8 mouse cellular contexts compared by ENCODE assay signal in genomic region chr11:116592428-116592827, GRCm38 (mm10). TPM values are rescaled to one million over a fixed set of nuclear protein-coding genes. Genes with fewer than 3 reads are reported as not detected.
DNase-seq lines count a peak whose midpoint lies in the region; ATAC-seq lines count a peak whose summit lies in the region.

No protein-coding gene starts in this region.

- H3K36me3 ChIP-seq in hindbrain, embryonic 10.5 days, result no peaks in the 10 kb centered on the region
- no peaks in the 10 kb centered on the region for H3K36me3 ChIP-seq in lung, embryonic 15.5 days

- H3K9ac ChIP-seq in lung, embryonic 15.5 days, result no peak overlapping the region

- H3K4me1 ChIP-seq in hindbrain, embryonic 10.5 days (replicated peaks), result peaks cover 14% of the 10 kb centered on the region
- 0 out of 2 replicates have a peak, but pooled peaks cover 7% of the 10 kb centered on the region for H3K4me1 ChIP-seq in lung, embryonic 15.5 days

- peak overlapping the region; percentile 77 for H3K27ac ChIP-seq in hindbrain, embryonic 10.5 days
- no peak overlapping the region for H3K27ac ChIP-seq in lung, embryonic 15.5 days

- H3K4me2 ChIP-seq in lung, embryonic 15.5 days, result no peak overlapping the region

- ATAC-seq in frontal cortex, adult (ENCODE audit: low TSS enrichment), result peak; percentile 88
- peak; percentile 38 for ATAC-seq in lung, embryonic 15.5 days (ENCODE audit: borderline replicate concordance, extremely low read depth, low FRiP score, low TSS enrichment)

- no peaks in the 10 kb centered on the region for H3K9me3 ChIP-seq in hindbrain, embryonic 10.5 days
- no peaks in the 10 kb centered on the region for H3K9me3 ChIP-seq in lung, embryonic 15.5 days

- H3K4me3 ChIP-seq in hindbrain, embryonic 10.5 days, result no peak overlapping the region
- H3K4me3 ChIP-seq in lung, embryonic 15.5 days, result no peak overlapping the region

- H3K27me3 ChIP-seq in hindbrain, embryonic 10.5 days (ENCODE audit: insufficient read depth, poor library complexity, severe bottlenecking), result peaks cover 14% of the 10 kb centered on the region
- H3K27me3 ChIP-seq in lung, embryonic 15.5 days, result no peaks in the 10 kb centered on the region

- DNase-seq in MEL-GATA-1-ER (ENCODE audit: extremely low read depth, low read depth), result peak; percentile 78
- DNase-seq in cerebellum, adult 8-10 months, result peak; percentile 100
- DNase-seq in hindbrain, embryonic 10.5 days (ENCODE audit: low spot score), result peak; percentile 94
- peak; percentile 99 for DNase-seq in layer of hippocampus, adult 9-10 months (ENCODE audit: low spot score)
- peak; percentile 99 for DNase-seq in ovary, postnatal 14 days (ENCODE audit: low spot score)
- DNase-seq in thymus, postnatal 10 days (ENCODE audit: low spot score in 2 of 2), result peak; percentile 77 to 91

RNA-seq across cellular contexts. Expression of gene Aanat, which starts 6.2 kb away (rescaled TPM):
- polyA plus RNA-seq in hindbrain, embryonic 10.5 days (2016; fragmentation: Nextera tagmentation; extraction: Ambion mirVana), result not detected in 2 replicates
- polyA plus RNA-seq in lung, embryonic 15.5 days (2015; fragmentation: Nextera tagmentation; extraction: Ambion mirVana), result not detected in 2 replicates

RNA-seq across cellular contexts. Expression of gene Ube2o, which starts 11.2 kb away (rescaled TPM):
- 8.9 and 10.8 TPM in 2 replicates for polyA plus RNA-seq in hindbrain, embryonic 10.5 days (2016; fragmentation: Nextera tagmentation; extraction: Ambion mirVana)
- 12.6 and 14.8 TPM in 2 replicates for polyA plus RNA-seq in lung, embryonic 15.5 days (2015; fragmentation: Nextera tagmentation; extraction: Ambion mirVana)

RNA-seq across cellular contexts. Expression of gene Rhbdf2, which starts 34.4 kb away (rescaled TPM):
- 3.8 and 6.6 TPM in 2 replicates for polyA plus RNA-seq in hindbrain, embryonic 10.5 days (2016; fragmentation: Nextera tagmentation; extraction: Ambion mirVana)
- 12.5 and 13.5 TPM in 2 replicates for polyA plus RNA-seq in lung, embryonic 15.5 days (2015; fragmentation: Nextera tagmentation; extraction: Ambion mirVana)
